ENCODE assay signal across 8 mouse cellular contexts in the genomic region with DNA sequence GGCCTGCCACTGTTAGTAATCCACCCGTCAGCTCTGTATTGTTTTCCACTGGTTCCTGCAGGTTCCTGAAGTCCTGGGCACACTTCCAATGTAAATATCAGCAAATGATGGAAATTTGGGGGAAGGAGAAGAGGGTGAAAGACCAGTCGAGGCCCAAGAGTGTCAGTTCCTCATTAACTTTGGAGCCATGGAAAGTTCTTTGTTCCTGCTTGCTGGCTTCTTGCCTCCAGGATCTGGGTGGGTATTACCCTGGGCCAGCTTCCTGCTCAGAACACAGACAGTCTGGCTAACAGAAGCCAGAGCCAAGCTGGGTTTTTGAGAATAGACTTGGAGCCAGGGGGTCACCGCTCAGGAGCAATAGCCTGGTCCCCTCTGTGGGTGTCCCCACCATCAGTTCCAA. TPM values are rescaled to one million over a fixed set of nuclear protein-coding genes. Genes with fewer than 3 reads are reported as not detected.
DNase-seq lines count a peak whose midpoint lies in the region; ATAC-seq and TF ChIP-seq lines count a peak whose summit lies in the region.
"Had no signal": no experiment of that assay in that cellular context is flagged by ENCODE, and none has a peak within 500 bp of the region (broad histone marks: within the 10 kb centered on the region; RNA-seq: fewer than 3 reads in every experiment).

No protein-coding gene starts in this region.

- no peak for TF ChIP-seq CTCF in brain, embryonic 14.5 days (IDR thresholded peaks at IDR 0.05; ENCODE audit: borderline replicate concordance, extremely low read depth, insufficient read depth, insufficient read length)

- no peak overlapping the region for H3K9ac ChIP-seq in lung, embryonic 15.5 days
- H3K9ac ChIP-seq in forebrain, embryonic 15.5 days (replicated peaks): no peak overlapping the region

- peak overlapping the region; percentile 89 for H3K27ac ChIP-seq in lung, embryonic 15.5 days
- H3K27ac ChIP-seq in forebrain, embryonic 15.5 days (replicated peaks): no peak overlapping the region
- H3K27ac ChIP-seq: hindbrain, embryonic 10.5 days had no signal

- H3K36me3 ChIP-seq in lung, embryonic 15.5 days: no peaks in the 10 kb centered on the region
- no peaks in the 10 kb centered on the region for H3K36me3 ChIP-seq in forebrain, embryonic 15.5 days
- H3K36me3 ChIP-seq: hindbrain, embryonic 10.5 days had no signal

- H3K4me3 ChIP-seq in lung, embryonic 15.5 days: no peak overlapping the region
- no peak overlapping the region for H3K4me3 ChIP-seq in forebrain, embryonic 15.5 days
- H3K4me3 ChIP-seq: hindbrain, embryonic 10.5 days had no signal

- no peak overlapping the region for H3K4me2 ChIP-seq in lung, embryonic 15.5 days
- H3K4me2 ChIP-seq in forebrain, embryonic 15.5 days (replicated peaks): no peak overlapping the region

- 36% methylated on average over 3 of the region's 3 CpGs for whole genome bisulfite sequencing in lung, embryonic 15.5 days
- 38% methylated on average over 3 of the region's 3 CpGs for WGBS in forebrain, embryonic 15.5 days

- H3K27me3 ChIP-seq in lung, embryonic 15.5 days: no peaks in the 10 kb centered on the region
- H3K27me3 ChIP-seq in forebrain, embryonic 15.5 days: no peaks in the 10 kb centered on the region

- no peaks in the 10 kb centered on the region for H3K9me3 ChIP-seq in lung, embryonic 15.5 days
- no peaks in the 10 kb centered on the region for H3K9me3 ChIP-seq in forebrain, embryonic 15.5 days

- peaks cover 51% of the 10 kb centered on the region for H3K4me1 ChIP-seq in lung, embryonic 15.5 days
- H3K4me1 ChIP-seq in forebrain, embryonic 15.5 days: no peaks in the 10 kb centered on the region

- peak; percentile 25 for DNase-seq in brain, embryonic 14.5 days (ENCODE audit: low read depth)
- DNase-seq in heart, adult 18-20 months: peak; percentile 70 to 85
- peak; percentile 57 for DNase-seq in kidney, adult 11 months
- DNase-seq in thymus, postnatal 14 days: no peak
- no peak for DNase-seq in natural killer cell, adult 2 months (ENCODE audit: low spot score in 2 of 2)

- TF ChIP-seq POLR2A in brain, embryonic 14.5 days (IDR thresholded peaks at IDR 0.05; ENCODE audit: borderline replicate concordance, extremely low read depth, insufficient read depth, insufficient read length, poor library complexity, severe bottlenecking): no peak

- peak; percentile 58; the same call in 1 of the 2 replicates for ATAC-seq in lung, embryonic 15.5 days (ENCODE audit: borderline replicate concordance, extremely low read depth, low FRiP score, low TSS enrichment)
- ATAC-seq in forebrain, embryonic 15.5 days (replicated peaks): no peak

RNA-seq across cellular contexts. Expression of gene Atp2a3, which starts 8.7 kb away (rescaled TPM):
- 1.0 and 1.4 TPM in 2 replicates for polyA plus RNA-seq in brain, embryonic 14.5 days (2012; rRNA removed)
- 10 to 100 TPM in 1 of 2 experiments, 1 to 10 TPM in 1; 8.6 to 15.8 TPM for total RNA-seq in heart, adult 18-20 months (2021)
- 13.9 and 16.2 TPM in 2 replicates for polyA plus RNA-seq in lung, embryonic 15.5 days (2015; fragmentation: Nextera tagmentation; extraction: Ambion mirVana)
- polyA plus RNA-seq in forebrain, embryonic 15.5 days (2015; fragmentation: Nextera tagmentation; extraction: Ambion mirVana): 0.67 and 0.70 TPM in 2 replicates

RNA-seq across cellular contexts. Expression of gene P2rx1, which starts 46.7 kb away (rescaled TPM):
- 0.35 and 0.49 TPM in 2 replicates for polyA plus RNA-seq in brain, embryonic 14.5 days (2012; rRNA removed)
- total RNA-seq in heart, adult 18-20 months (2021): under 1 TPM; 0.25 to 0.28 TPM
- 1.6 and 2.2 TPM in 2 replicates for polyA plus RNA-seq in lung, embryonic 15.5 days (2015; fragmentation: Nextera tagmentation; extraction: Ambion mirVana)
- polyA plus RNA-seq in forebrain, embryonic 15.5 days (2015; fragmentation: Nextera tagmentation; extraction: Ambion mirVana): 0.40 and 0.56 TPM in 2 replicates

Comparison
In these comparisons a context has a peak if more than half of its experiments do, and no peak if none do; other contexts are left out.
1. DNase-seq: peak in brain, embryonic 14.5 days (single experiment), heart, adult 18-20 months (2 of 2) and kidney, adult 11 months (single experiment); none in thymus, postnatal 14 days (single experiment) and natural killer cell, adult 2 months (0 of 2).